Mouse (Mus musculus) heart, postnatal 0 days (tissue): ENCODE measurements around the gene Syngr1.

Experiments used
- CTCF ChIP-seq: IDR thresholded peaks from 2 replicates; pipeline ENCODE4 v1.5.1; 2016; ENCODE audit warnings: antibody characterized with exemption, control low read depth, low read depth
- EP300 ChIP-seq: IDR thresholded peaks from 2 replicates; pipeline ENCODE4 v1.6.1; 2016; ENCODE audit warnings: antibody characterized with exemption, low read depth

- TF ChIP-seq CTCF (no peak), EP300 (no peak)
These were observed 74.3 kb downstream of the Syngr1 start for GRCm38 (mm10) chr15:80165396-80165795.
